Mouse (Mus musculus): ENCODE measurements around the gene Dnah7c.
"Not testable (repeated sequence)": the region's sequence is repeated elsewhere in the genome, so short reads cannot be mapped to it uniquely, and the experiment has no call there.

DNA sequence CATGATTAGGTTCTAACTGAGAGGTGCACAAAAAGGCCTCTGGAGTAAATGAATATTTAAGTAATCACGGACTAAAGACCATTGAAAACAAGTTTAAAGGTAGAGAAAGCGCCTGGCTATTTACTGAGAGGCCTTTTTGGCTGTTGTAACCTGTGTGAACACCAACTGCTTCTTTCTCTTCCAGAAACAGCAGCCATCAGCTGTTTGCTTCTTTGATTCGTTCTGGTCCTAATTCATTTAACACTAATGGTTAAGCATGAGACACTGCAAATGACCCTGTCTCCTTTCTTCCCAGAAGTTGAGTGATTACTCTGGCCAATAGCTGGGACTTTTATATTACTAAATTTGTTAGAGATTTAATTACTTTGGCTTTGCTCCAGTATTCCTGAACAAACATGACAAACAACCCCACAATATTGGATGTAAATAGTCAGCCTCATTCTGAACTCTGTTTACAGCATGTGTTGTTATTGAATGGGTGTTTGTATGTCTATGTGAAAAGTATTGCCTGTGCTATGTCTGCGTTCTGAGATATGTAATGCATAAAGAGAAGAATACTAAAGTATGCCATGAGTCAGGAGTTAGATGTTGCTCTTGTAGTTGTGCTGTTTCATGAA, 30.6 kb upstream of the Dnah7c start:
- TF ChIP-seq CTCF (IDR thresholded peaks at IDR 0.05; ENCODE audit: low read depth, low read length); GATA1 (IDR thresholded peaks at IDR 0.05; ENCODE audit: borderline replicate concordance, low read length); GATA2 (IDR thresholded peaks at IDR 0.05; ENCODE audit: borderline replicate concordance, low read depth, low read length); TAL1 (conservative IDR thresholded peaks at IDR 0.05; ENCODE audit: low read depth, low read length); POLR2AphosphoS5 (IDR thresholded peaks at IDR 0.05; ENCODE audit: insufficient replicate concordance, low read depth, low read length): not testable (repeated sequence)
